Mouse (Mus musculus): ENCODE measurements at regions not wholly inside any gene's neighbourhood (a gene's known extent, or its start where the extent isn't known, plus 50 kb on each side); places are given as distances from the start of the nearest gene placed in this dataset.

DNA sequence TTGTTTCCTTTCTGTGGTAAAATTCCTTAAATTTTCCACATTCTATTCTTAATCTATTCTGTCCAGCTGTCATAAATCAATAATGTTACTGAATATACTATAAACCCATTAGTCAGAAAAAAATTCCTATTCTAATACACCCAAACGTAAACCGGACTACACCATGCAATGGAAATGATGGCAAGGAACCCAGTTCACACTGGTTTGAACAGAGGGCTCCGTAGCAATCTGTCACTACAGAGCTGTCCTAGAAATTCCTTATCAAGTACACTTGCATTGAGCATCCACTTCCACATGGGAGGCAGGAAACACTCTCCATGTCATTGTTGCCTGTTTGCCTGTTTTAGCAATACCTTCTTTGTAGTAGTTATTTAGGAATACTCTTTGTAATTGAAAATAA lies 356.2 kb upstream of the Rgma start:
- TF ChIP-seq CTCF (IDR thresholded peaks at IDR 0.05) (no peak), EP300 (IDR thresholded peaks at IDR 0.05) (no peak)
